Mouse (Mus musculus) embryonic facial prominence, embryonic 10.5 days (tissue): ENCODE results near the gene Hjurp. TPM values are rescaled to one million over a fixed set of nuclear protein-coding genes. Genes with fewer than 3 reads are reported as not detected.

ENCODE experiments used
- DNase-seq: peaks from one replicate; pipeline ENCODE4 v3.0.0-alpha.2; 2017; ENCODE audit warnings: low spot score
- H3K27ac ChIP-seq: fragments of 300-500 bp; sonication (generic); replicated peaks from 2 replicates; pipeline ENCODE4 v1.5.1; 2016; ENCODE audit warnings: mild to moderate bottlenecking
- H3K27me3 ChIP-seq: fragments of 300-500 bp; sonication (generic); replicated peaks from 2 replicates; pipeline ENCODE4 v1.6.1; 2016; ENCODE audit warnings: low read depth, mild to moderate bottlenecking; ENCODE audit not compliant: poor library complexity, severe bottlenecking
- H3K36me3 ChIP-seq: fragments of 300-500 bp; sonication (generic); replicated peaks from 2 replicates; pipeline ENCODE4 v1.6.1; 2016; ENCODE audit warnings: mild to moderate bottlenecking, moderate library complexity
- H3K4me1 ChIP-seq: fragments of 300-500 bp; sonication (generic); 2 replicates; pipeline ENCODE4 v1.6.1; 2016
- H3K4me3 ChIP-seq: fragments of 300-500 bp; sonication (generic); 2 replicates; pipeline ENCODE4 v1.5.1; 2016; ENCODE audit warnings: mild to moderate bottlenecking, moderate library complexity
- H3K9me3 ChIP-seq: fragments of 300-500 bp; sonication (generic); 2 replicates; pipeline ENCODE4 v1.6.1; 2016; ENCODE audit warnings: mild to moderate bottlenecking
- WGBS: fragments of 180-500 bp; shearing (Covaris S2); methylation state at CpG from one replicate; pipeline ENCODE4 v1.1.7; 2016; 5-methylcytosine and 5-hydroxymethylcytosine counted together
- polyA plus RNA-seq: library from polyadenylated mRNA; unstranded; fragments of >200 nt; fragmentation: Nextera tagmentation; extraction: Ambion mirVana; gene quantifications from 2 replicates; pipeline ENCODE4 v1.2.1, GENCODE M21; 2016

Hjurp gene
- polyA plus RNA-seq, 1 experiment from 2014 or later: 219 TPM

GRCm38 (mm10) chr1:88260604-88261377 lies 16.6 kb downstream of the Hjurp start:
- no peak for DNase-seq
- Histone ChIP-seq H3K4me3 (no peak overlapping the region), H3K36me3 (peaks cover 67% of the 10 kb centered on the region), H3K9me3 (peaks cover 94% of the 10 kb centered on the region), H3K27me3 (no peaks in the 10 kb centered on the region), H3K27ac (no peak overlapping the region), H3K4me1 (no peaks in the 10 kb centered on the region)
- 85% methylated on average over 10 of the region's 10 CpGs for WGBS

- 85% methylated on average over 6 of the region's 6 CpGs for WGBS
- H3K27ac ChIP-seq: no peak overlapping the region
- H3K27me3 ChIP-seq: no peaks in the 10 kb centered on the region
- DNase-seq: no peak
- H3K9me3 ChIP-seq: peaks cover 94% of the 10 kb centered on the region
- H3K4me1 ChIP-seq: no peaks in the 10 kb centered on the region
- peaks cover 60% of the 10 kb centered on the region for H3K36me3 ChIP-seq
- no peak overlapping the region for H3K4me3 ChIP-seq
These were observed 17.3 kb downstream of the Hjurp start for GRCm38 (mm10) chr1:88260114-88260513.

DNA sequence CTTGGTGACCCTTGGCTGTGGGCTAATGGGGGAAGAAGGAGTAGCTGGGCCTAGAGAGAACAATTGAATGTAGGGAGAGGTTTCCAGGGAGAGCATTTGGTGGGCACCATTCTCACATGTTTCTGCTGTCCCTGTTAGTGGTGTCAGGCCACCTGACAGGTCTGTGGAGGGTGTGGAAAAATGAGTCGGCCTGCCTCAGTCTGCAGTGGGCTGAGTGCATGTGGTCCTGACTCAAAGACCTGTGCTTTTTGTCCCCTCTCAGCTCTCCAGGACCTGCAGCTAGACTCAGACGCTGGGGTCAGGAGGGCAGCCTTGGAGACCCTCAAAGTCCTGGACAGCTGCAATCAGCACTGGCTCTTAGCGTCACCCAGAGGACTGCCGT lies 17.8 kb downstream of the Hjurp start:
- H3K4me3 ChIP-seq: no peak overlapping the region

DNA sequence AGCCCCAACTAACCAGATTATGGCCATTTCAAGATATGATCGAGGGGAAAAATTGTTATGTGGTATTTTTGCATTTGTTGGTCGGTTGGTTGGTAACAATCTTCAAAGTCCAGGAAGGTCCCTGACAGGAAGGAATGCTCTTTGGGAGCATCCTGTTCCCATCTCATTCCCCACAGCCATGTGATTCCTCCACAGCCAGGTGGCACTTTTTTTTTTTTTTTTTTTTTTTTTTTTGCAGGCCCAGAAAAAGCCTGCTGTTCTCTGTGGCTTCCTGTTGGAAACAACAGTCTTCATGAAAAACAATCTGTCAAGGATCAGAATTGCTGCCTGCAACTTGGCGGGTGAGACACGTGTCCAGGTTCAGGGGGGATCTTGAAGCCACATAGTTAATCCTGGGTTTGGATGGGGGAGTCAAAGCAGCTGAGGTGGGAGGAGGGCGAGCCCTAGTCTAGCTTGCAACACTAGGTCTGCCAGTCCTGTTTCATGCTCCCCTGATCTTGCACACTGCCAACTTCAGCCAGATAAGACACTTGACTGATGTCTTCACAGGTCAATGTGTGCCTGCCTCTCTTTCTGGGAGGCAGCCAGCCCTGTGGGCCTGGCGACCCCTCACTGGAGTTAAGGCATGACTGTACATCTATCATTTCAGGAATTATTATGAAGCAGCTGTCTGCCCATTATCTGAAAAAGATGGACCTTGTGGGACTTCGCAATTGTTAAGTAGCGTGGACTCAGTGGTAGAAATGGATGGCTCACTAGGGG lies 18.4 kb downstream of the Hjurp start:
- H3K4me1 ChIP-seq: no peaks in the 10 kb centered on the region
- H3K9me3 ChIP-seq: peaks cover 95% of the 10 kb centered on the region
- no peak for DNase-seq
- H3K27me3 ChIP-seq: no peaks in the 10 kb centered on the region
- peaks cover 50% of the 10 kb centered on the region for H3K36me3 ChIP-seq
- WGBS: 81% methylated on average over 8 of the region's 8 CpGs
- no peak overlapping the region for H3K4me3 ChIP-seq
- no peak overlapping the region for H3K27ac ChIP-seq

More for the DNA sequence above, 17.8 kb downstream of the Hjurp start:
- WGBS: 77% methylated on average over 4 of the region's 4 CpGs
- Histone ChIP-seq H3K27ac (no peak overlapping the region), H3K9me3 (peaks cover 94% of the 10 kb centered on the region), H3K36me3 (peaks cover 56% of the 10 kb centered on the region), H3K27me3 (no peaks in the 10 kb centered on the region), H3K4me1 (no peaks in the 10 kb centered on the region)
- no peak for DNase-seq

DNA sequence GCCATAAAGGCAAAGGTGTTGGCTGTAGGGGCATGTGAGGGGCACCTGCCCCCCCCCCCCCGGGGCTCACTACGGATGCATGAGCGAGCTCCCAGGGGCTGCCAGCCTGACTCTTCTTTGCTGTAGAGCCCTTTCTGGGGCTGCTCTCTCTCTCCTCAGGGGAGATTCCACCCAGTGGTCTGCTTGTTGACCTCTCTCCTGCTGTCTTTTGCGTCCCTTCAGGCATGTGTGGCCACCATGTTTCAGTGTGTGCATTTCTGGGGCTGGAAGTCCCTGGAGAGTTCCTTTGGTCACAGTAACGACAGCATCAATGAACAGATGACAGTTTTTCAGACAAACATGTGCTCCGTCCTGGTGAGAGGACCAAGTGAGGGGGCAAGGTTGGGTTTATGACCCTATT lies 19.1 kb downstream of the Hjurp start:
- 72% methylated on average over 6 of the region's 6 CpGs for WGBS
- DNase-seq: no peak

GRCm38 (mm10) chr1:88257681-88258080 lies 19.8 kb downstream of the Hjurp start:
- Histone ChIP-seq H3K4me3 (no peak overlapping the region), H3K36me3 (peaks cover 36% of the 10 kb centered on the region), H3K27me3 (no peaks in the 10 kb centered on the region), H3K4me1 (no peaks in the 10 kb centered on the region), H3K9me3 (peaks cover 95% of the 10 kb centered on the region), H3K27ac (no peak overlapping the region)
- DNase-seq: no peak
- WGBS: 81% methylated on average over 6 of the region's 6 CpGs

More for the DNA sequence above, 19.1 kb downstream of the Hjurp start:
- no peak overlapping the region for H3K4me3 ChIP-seq
- no peaks in the 10 kb centered on the region for H3K4me1 ChIP-seq
- peaks cover 95% of the 10 kb centered on the region for H3K9me3 ChIP-seq
- no peak overlapping the region for H3K27ac ChIP-seq
- H3K27me3 ChIP-seq: no peaks in the 10 kb centered on the region
- H3K36me3 ChIP-seq: peaks cover 43% of the 10 kb centered on the region

DNA sequence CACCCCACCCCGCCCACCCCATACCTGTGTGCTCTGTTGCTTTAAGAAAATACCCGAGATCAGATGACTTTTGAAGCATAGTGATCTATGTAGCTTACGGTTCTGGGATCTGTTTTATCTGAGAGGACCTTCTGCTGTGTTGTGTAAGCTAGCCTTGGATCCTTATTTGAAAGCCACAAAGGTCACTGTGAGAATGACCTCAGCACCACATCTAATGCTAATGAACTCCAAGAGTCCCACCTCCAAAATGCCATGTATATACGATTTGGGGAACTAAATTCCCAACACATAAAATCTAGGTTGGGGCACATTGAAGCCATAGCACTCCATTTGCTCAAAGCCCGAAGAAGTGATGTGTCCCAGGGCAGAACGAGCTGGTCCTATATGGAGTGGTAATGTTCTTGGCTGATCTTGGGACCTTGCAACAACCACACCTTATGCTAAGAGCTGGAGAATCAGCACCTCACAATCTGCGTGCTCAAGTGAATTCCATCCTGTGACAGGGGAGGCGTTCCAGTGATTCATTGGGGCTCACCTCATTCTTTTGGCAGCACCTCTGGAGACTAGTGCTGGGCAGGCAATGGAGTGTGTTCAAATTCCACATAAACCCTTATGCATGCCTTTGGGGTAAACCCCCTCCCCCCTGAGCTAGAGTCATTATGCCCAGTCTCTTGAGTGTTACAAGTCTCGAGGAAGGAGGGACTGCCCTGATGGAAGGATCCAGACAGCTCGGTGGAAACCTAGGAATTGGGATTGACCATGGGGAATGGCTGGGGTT lies 20.4 kb downstream of the Hjurp start:
- no peak for DNase-seq
- Histone ChIP-seq H3K4me1 (no peaks in the 10 kb centered on the region), H3K27ac (no peak overlapping the region), H3K4me3 (no peak overlapping the region), H3K27me3 (no peaks in the 10 kb centered on the region), H3K9me3 (peaks cover 97% of the 10 kb centered on the region), H3K36me3 (peaks cover 30% of the 10 kb centered on the region)
- WGBS: 79% methylated on average over 10 of the region's 10 CpGs

DNA sequence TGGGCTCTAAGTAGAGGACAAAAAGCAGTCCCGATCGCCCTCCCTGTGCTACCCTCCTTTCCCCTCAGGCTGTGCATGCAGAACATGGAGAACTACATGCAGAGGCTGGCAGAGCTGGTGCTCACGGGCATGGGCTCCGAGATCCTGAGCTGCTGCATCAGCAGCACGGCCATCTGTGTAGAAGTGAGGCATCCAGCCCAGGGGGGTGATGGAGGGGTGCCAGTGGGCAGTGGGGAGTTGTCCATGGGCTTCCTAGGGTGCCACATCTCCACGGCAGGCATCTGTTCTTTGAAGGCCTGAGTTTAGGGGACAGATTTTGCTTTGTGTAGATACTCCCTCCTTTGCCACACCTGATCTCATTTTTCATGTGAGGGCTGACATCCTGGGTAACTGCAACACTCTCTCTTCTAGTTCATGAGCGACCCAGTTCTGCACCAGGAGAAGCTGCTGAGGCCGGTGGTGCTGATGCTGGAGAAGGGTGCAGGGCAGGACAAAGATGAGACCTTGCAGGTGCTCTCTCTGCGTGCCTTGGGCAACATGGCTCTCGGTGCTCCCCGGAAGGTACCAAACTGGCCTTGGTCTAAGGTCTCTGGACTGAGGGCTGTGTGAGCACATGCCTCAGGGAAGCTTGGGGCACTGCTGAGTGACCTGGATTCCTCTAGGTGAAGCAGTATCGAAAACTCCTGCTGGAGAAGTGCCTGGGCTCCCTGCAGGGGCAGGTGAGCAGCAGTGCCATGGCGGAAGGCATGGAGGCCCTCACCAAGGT lies 21.3 kb downstream of the Hjurp start:
- Histone ChIP-seq H3K9me3 (peaks cover 95% of the 10 kb centered on the region), H3K27me3 (no peaks in the 10 kb centered on the region), H3K27ac (no peak overlapping the region), H3K4me3 (no peak overlapping the region), H3K36me3 (peaks cover 21% of the 10 kb centered on the region), H3K4me1 (no peaks in the 10 kb centered on the region)
- no peak for DNase-seq
- 79% methylated on average over 13 of the region's 13 CpGs for WGBS

- DNase-seq: no peak
- Histone ChIP-seq H3K27me3 (no peaks in the 10 kb centered on the region), H3K4me1 (no peaks in the 10 kb centered on the region), H3K27ac (no peak overlapping the region), H3K36me3 (peaks cover 14% of the 10 kb centered on the region), H3K4me3 (no peak overlapping the region), H3K9me3 (peaks cover 95% of the 10 kb centered on the region)
- 57% methylated on average over 2 of the region's 2 CpGs for WGBS
These were observed 22.0 kb downstream of the Hjurp start for GRCm38 (mm10) chr1:88255466-88255857.

DNA sequence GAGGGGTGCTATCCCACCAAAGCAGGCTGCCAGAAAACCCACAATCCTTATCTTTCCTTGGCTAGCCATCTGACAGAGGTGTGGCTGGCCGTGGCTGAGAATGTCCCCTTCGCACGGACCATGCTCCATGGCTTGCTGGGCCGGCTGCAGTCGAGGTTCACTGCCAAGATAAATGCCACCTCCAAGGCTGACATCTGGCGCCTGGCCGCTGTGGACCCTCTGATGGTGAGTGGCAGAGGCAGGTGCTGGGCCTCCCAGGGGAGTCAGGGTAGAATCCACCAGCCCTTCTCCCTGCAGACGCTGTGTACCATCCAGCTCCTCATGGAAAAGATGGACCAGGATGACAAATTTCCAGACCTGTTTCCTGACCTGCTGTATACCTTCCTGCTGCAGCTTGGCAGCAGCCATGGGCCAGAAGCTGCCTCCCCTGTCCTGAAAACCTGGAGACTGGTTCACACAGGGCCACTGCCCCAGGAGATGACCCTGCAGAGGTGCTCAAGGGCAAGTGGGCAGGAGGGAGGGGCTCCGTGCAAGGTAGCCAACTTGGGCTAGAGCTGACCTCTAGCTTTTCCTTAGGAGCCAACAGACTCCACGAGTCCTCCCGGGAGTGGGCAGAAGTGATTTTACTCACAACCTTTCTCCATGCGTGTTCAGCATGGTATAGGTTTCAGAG lies 22.5 kb downstream of the Hjurp start:
- 87% methylated on average over 12 of the region's 12 CpGs for WGBS
- H3K27ac ChIP-seq: no peak overlapping the region

DNA sequence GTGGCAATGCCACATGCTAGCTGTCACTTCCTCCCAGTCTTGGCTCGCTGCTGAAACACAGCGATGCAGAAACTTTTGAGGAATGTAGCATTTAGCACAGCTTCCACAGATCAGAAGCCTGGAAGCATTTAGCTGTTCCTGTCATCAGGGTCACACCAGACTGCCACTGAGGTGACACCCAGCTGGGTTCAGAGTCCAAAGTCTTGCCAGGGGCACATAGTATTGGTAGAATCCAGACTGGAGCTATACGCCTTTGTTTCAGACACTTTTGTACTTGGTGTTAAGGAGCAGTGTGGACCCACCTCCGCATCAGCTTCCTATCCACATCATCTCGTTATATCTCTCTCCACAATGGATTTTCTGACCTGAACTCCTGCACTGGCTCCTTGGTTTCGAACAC lies 23.9 kb downstream of the Hjurp start:
- Histone ChIP-seq H3K9me3 (peaks cover 98% of the 10 kb centered on the region), H3K27ac (no peak overlapping the region), H3K4me1 (no peaks in the 10 kb centered on the region), H3K36me3 (no peaks in the 10 kb centered on the region), H3K4me3 (no peak overlapping the region), H3K27me3 (no peaks in the 10 kb centered on the region)
- WGBS: 69% methylated on average over 6 of the region's 6 CpGs
- DNase-seq: no peak

More for the DNA sequence above, 22.5 kb downstream of the Hjurp start:
- Histone ChIP-seq H3K4me1 (no peaks in the 10 kb centered on the region), H3K9me3 (peaks cover 95% of the 10 kb centered on the region), H3K4me3 (no peak overlapping the region), H3K27me3 (no peaks in the 10 kb centered on the region), H3K36me3 (peaks cover 9% of the 10 kb centered on the region)
- DNase-seq: no peak
